Mouse (Mus musculus) heart, embryonic 10.5 days (tissue): ENCODE results near the gene Olfr1331. TPM values are rescaled to one million over a fixed set of nuclear protein-coding genes. Genes with fewer than 3 reads are reported as not detected.
"Not testable (repeated sequence)": the region's sequence is repeated elsewhere in the genome, so short reads cannot be mapped to it uniquely, and the experiment has no call there.

ENCODE experiments used
- DNase-seq: peaks from one replicate; pipeline ENCODE4 v3.0.0-alpha.2; 2017; ENCODE audit warnings: low spot score
- H3K27ac ChIP-seq: fragments of 300-500 bp; sonication (generic); 2 replicates; pipeline ENCODE4 v1.5.1; 2016; ENCODE audit warnings: mild to moderate bottlenecking
- H3K27me3 ChIP-seq: fragments of 300-500 bp; sonication (generic); 2 replicates; pipeline ENCODE4 v1.6.1; 2016; ENCODE audit warnings: mild to moderate bottlenecking; ENCODE audit not compliant: poor library complexity, insufficient read depth, severe bottlenecking
- H3K36me3 ChIP-seq: fragments of 300-500 bp; sonication (generic); 2 replicates; pipeline ENCODE4 v1.6.1; 2016; ENCODE audit warnings: mild to moderate bottlenecking, moderate library complexity
- H3K4me1 ChIP-seq: fragments of 300-500 bp; sonication (generic); 2 replicates; pipeline ENCODE4 v1.6.1; 2016; ENCODE audit warnings: mild to moderate bottlenecking
- H3K4me3 ChIP-seq: fragments of 300-500 bp; sonication (generic); 2 replicates; pipeline ENCODE4 v1.5.1; 2016; ENCODE audit warnings: mild to moderate bottlenecking, moderate library complexity
- H3K9me3 ChIP-seq: fragments of 300-500 bp; sonication (generic); 2 replicates; pipeline ENCODE4 v1.6.1; 2016; ENCODE audit warnings: mild to moderate bottlenecking, moderate library complexity
- WGBS: fragments of 180-500 bp; shearing (Covaris S2); methylation state at CpG from one replicate; pipeline ENCODE4 v1.1.7; 2016; 5-methylcytosine and 5-hydroxymethylcytosine counted together
- polyA plus RNA-seq: library from polyadenylated mRNA; unstranded; fragments of >200 nt; fragmentation: Nextera tagmentation; extraction: Ambion mirVana; gene quantifications from 2 replicates; pipeline ENCODE4 v1.2.1, GENCODE M21; 2016

Olfr1331 gene
- polyA plus RNA-seq, result not detected in 2 replicates

- Histone ChIP-seq H3K27me3 (no peaks in the 10 kb centered on the region), H3K9me3 (no peaks in the 10 kb centered on the region), H3K27ac (no peak within 1 kb of the TSS), H3K4me1 (no peaks in the 10 kb centered on the region), H3K4me3 (no peak within 1 kb of the TSS), H3K36me3 (no peaks in the 10 kb centered on the region)
- WGBS, result 91% methylated on average over 1 of the region's 1 CpGs
- DNase-seq, result no peak
Measured at GRCm38 (mm10) chr4:118864349-118864748, at the start of gene Olfr1331. Gene Olfr1331, plus strand, starts transcription at chr4:118864649.

DNA sequence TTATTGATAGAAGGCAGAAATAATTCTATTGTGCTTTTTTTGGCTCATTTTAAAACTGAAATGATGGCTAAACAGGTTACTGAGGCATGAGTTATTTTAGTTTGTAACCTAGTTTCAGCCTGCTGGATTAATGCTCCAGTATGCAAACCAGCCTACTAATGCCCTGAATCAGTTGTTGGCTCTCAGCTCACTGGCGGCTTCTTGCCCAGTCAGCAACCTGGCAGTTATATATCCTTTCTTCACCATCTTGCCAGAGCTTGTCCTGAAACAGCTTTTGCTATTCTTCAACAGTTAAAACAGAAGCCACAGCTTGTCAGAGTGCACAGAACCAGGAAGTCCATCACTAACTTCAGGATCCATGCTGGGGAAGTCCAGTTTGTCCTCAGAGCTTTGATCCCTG, 45.5 kb upstream of the Olfr1331 start:
- H3K27ac ChIP-seq, result no peak overlapping the region
- 88% methylated on average over 1 of the region's 1 CpGs for WGBS
- H3K36me3 ChIP-seq, result no peaks in the 10 kb centered on the region
- no peaks in the 10 kb centered on the region for H3K27me3 ChIP-seq
- DNase-seq, result no peak
- no peaks in the 10 kb centered on the region for H3K9me3 ChIP-seq
- H3K4me1 ChIP-seq, result no peaks in the 10 kb centered on the region
- no peak overlapping the region for H3K4me3 ChIP-seq

DNA sequence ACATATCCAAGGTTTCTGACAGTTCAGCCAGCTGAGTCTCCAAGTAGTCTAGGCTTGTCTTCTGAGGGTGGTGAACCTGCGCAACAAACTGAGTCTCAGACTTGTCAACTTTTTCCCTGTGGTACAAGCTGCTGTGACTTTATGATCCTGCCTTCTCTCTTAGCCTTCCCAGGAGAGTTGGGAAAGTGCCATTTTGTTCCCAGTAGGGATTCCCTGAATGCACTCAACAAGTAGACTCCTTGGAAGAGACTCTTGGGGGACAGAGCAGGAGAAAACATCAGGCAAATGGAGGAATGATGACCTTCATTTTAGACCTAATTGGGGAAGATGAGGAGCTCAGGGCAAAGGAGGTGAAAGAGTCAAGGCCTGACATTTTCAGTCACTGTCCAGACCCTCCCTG, 28.3 kb upstream of the Olfr1331 start, which contains the start of gene Olfr1333:
Gene Olfr1333, minus strand, starts transcription at position 101 of the 400 bp plus-strand sequence.
- H3K4me3 ChIP-seq, result no peak within 1 kb of the TSS
- H3K36me3 ChIP-seq, result no peaks in the 10 kb centered on the region
- H3K27me3 ChIP-seq, result no peaks in the 10 kb centered on the region
- H3K27ac ChIP-seq, result no peak within 1 kb of the TSS
- no peaks in the 10 kb centered on the region for H3K9me3 ChIP-seq
- no peaks in the 10 kb centered on the region for H3K4me1 ChIP-seq
- DNase-seq, result no peak
- WGBS, result 90% methylated on average over 1 of the region's 1 CpGs

DNA sequence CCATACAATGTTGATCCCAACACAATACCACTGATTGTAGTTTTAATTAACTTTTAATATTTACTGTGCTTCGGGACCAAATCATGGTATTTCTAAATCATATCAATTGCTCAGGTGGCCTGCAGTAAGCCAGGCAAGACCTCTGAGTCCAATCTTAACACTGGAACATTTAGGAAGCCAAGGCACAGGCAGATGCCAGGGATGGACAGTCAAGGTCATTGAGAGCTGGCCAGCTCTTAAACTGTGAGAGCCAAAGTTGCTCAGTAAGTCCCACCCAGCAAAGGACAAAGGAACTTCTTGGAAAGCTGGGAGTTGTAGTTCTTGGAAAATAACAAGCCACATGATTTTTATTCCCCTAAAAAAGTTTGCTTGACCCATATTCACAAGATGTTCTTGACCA, 2.7 kb upstream of the Olfr1331 start:
- Histone ChIP-seq H3K9me3 (0 out of 2 replicates have a peak, but pooled peaks cover 4% of the 10 kb centered on the region), H3K4me3 (no peak overlapping the region), H3K27ac (no peak overlapping the region), H3K4me1 (no peaks in the 10 kb centered on the region), H3K27me3 (no peaks in the 10 kb centered on the region), H3K36me3 (no peaks in the 10 kb centered on the region)
- WGBS, result 81% methylated on average over 1 of the region's 1 CpGs
- no peak for DNase-seq

DNA sequence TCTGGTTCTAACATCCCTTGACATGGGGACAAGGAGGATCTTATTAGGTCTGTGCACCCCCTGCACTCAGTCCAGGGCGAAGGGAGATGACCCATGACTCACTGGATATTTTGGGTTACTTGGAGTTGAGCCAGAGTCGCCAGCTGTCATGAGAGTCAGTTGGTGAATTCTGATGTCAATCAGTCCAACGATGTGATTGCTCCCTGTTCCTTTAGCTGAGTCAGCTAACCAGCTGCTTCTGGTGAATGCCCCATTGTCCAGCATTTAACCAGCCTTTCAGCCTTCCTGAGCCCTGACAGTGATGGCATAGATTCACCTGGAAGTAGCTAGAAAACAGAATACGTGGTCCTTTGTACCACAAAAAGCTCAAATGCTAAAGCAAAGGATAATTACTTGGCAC, 1.7 kb upstream of the Olfr1331 start:
- DNase-seq, result no peak

DNA sequence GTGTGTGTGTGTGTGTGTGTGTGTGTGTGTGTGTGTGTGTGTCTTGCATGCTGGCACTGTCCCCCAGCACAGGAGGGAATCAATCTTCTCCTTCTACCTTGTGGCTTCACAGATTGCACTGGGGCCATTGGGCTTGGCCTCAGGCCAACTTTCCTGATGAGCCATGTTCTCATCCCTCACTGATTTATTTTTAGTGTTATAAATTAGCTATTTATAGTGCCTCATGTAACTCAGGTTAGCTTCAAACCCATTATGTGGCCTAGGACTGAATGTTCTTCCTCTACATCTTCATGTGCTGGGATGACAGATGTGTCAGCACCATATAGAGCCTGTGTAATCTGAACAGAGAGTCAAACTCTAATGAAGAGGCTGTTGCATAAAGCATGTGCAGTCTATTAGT, 3.1 kb downstream of the Olfr1331 start:
- H3K36me3 ChIP-seq, result no peaks in the 10 kb centered on the region
- no peaks in the 10 kb centered on the region for H3K27me3 ChIP-seq
- H3K4me3 ChIP-seq, result no peak overlapping the region
- no peaks in the 10 kb centered on the region for H3K4me1 ChIP-seq
- no peaks in the 10 kb centered on the region for H3K9me3 ChIP-seq
- H3K27ac ChIP-seq, result no peak overlapping the region
- DNase-seq, result no peak

More for the DNA sequence above, 1.7 kb upstream of the Olfr1331 start:
- H3K4me1 ChIP-seq, result no peaks in the 10 kb centered on the region
- no peaks in the 10 kb centered on the region for H3K27me3 ChIP-seq
- WGBS, result 57% methylated on average over 4 of the region's 4 CpGs
- no peaks in the 10 kb centered on the region for H3K36me3 ChIP-seq
- no peaks in the 10 kb centered on the region for H3K9me3 ChIP-seq
- H3K27ac ChIP-seq, result no peak overlapping the region
- H3K4me3 ChIP-seq, result no peak overlapping the region

- no peaks in the 10 kb centered on the region for H3K27me3 ChIP-seq
- WGBS, result 84% methylated on average over 1 of the region's 1 CpGs
- no peak within 1 kb of the TSS for H3K4me3 ChIP-seq
- no peak for DNase-seq
- H3K27ac ChIP-seq, result no peak within 1 kb of the TSS
- H3K36me3 ChIP-seq, result no peaks in the 10 kb centered on the region
- no peaks in the 10 kb centered on the region for H3K4me1 ChIP-seq
- H3K9me3 ChIP-seq, result no peaks in the 10 kb centered on the region
Measured at GRCm38 (mm10) chr4:118888297-118888696, 23.8 kb downstream of the Olfr1331 start, which contains the start of gene Olfr1330. Gene Olfr1330, plus strand, starts transcription at chr4:118888597.

- DNase-seq, result no peak
Measured at GRCm38 (mm10) chr4:118901981-118902380, 37.5 kb downstream of the Olfr1331 start.

GRCm38 (mm10) chr4:118917365-118917764, 52.9 kb downstream of the Olfr1331 start, which contains the start of gene Olfr1329:
Gene Olfr1329, minus strand, starts transcription at chr4:118917465.
- DNase-seq, H3K36me3 ChIP-seq, H3K4me1 ChIP-seq, H3K4me3 ChIP-seq, H3K27ac ChIP-seq, H3K27me3 ChIP-seq, H3K9me3 ChIP-seq: not testable (repeated sequence)
- 83% methylated on average over 2 of the region's 2 CpGs for WGBS

More at GRCm38 (mm10) chr4:118901981-118902380, 37.5 kb downstream of the Olfr1331 start:
- H3K4me3 ChIP-seq, result no peak overlapping the region
- no peaks in the 10 kb centered on the region for H3K9me3 ChIP-seq
- WGBS, result 71% methylated on average over 2 of the region's 2 CpGs
- H3K36me3 ChIP-seq, result no peaks in the 10 kb centered on the region
- H3K27me3 ChIP-seq, result no peaks in the 10 kb centered on the region
- no peak overlapping the region for H3K27ac ChIP-seq
- no peaks in the 10 kb centered on the region for H3K4me1 ChIP-seq

Other genes starting within 250 kb of the Olfr1331 start
- 0.84 and 1.1 TPM in 2 replicates for gene Cfap57, start 243.9 kb upstream of the Olfr1331 start, polyA plus RNA-seq
- 110 and 166 TPM in 2 replicates for gene Ebna1bp2, start 243.8 kb upstream of the Olfr1331 start, polyA plus RNA-seq
- gene Olfr62, start 205.7 kb upstream of the Olfr1331 start, polyA plus RNA-seq, result not detected in 2 replicates
- not detected in 2 replicates for gene Olfr1342, start 171.9 kb upstream of the Olfr1331 start, polyA plus RNA-seq
- 0.03 TPM in 1 of 2 replicates, not detected in the other for gene Olfr1341, start 161.1 kb upstream of the Olfr1331 start, polyA plus RNA-seq
- not detected in 2 replicates for gene Olfr1340, start 144.5 kb upstream of the Olfr1331 start, polyA plus RNA-seq
- gene Olfr1339, start 132.5 kb upstream of the Olfr1331 start, polyA plus RNA-seq, result not detected in 2 replicates
- gene Olfr1338, start 105.9 kb upstream of the Olfr1331 start, polyA plus RNA-seq, result not detected in 2 replicates
- not detected in 2 replicates for gene Olfr1337, start 82.1 kb upstream of the Olfr1331 start, polyA plus RNA-seq
- not detected in 2 replicates for gene Olfr1335, start 54.7 kb upstream of the Olfr1331 start, polyA plus RNA-seq
- not detected in 2 replicates for gene Olfr1333, start 28.4 kb upstream of the Olfr1331 start, polyA plus RNA-seq
- 0.04 and 0.10 TPM in 2 replicates for gene Olfr1330, start 23.9 kb downstream of the Olfr1331 start, polyA plus RNA-seq
- not detected in 2 replicates for gene Olfr1329, start 52.8 kb downstream of the Olfr1331 start, polyA plus RNA-seq
- 0.05 TPM in 1 of 2 replicates, not detected in the other for gene Olfr1328, start 74.0 kb downstream of the Olfr1331 start, polyA plus RNA-seq
- gene Lao1, start 96.9 kb downstream of the Olfr1331 start, polyA plus RNA-seq, result not detected in 2 replicates
- gene Slc2a1, start 244.1 kb downstream of the Olfr1331 start, polyA plus RNA-seq, result 549 and 607 TPM in 2 replicates